Mouse (Mus musculus) C2C12 (cell line): ENCODE results near the gene Mgat2. TPM values are rescaled to one million over a fixed set of nuclear protein-coding genes. Genes with fewer than 3 reads are reported as not detected.

Experiments used
- H3K27me3 ChIP-seq: one replicate; pipeline ENCODE4 v1.6.1; 2011; ENCODE audit not compliant: control insufficient read depth, insufficient read depth, insufficient read length
- H3K36me3 ChIP-seq: one replicate; pipeline ENCODE4 v1.6.1; 2011; ENCODE audit not compliant: control insufficient read depth, insufficient read depth
- H3K4me3 ChIP-seq: one replicate; pipeline ENCODE4 v1.5.1; 2011; ENCODE audit warnings: mild to moderate bottlenecking, control low read depth; ENCODE audit not compliant: poor library complexity, insufficient read depth, severe bottlenecking
- H3K79me2 ChIP-seq: one replicate; pipeline ENCODE4 v1.6.1; 2011; ENCODE audit not compliant: control insufficient read depth, insufficient read depth
- H3K79me3 ChIP-seq: one replicate; pipeline ENCODE4 v1.6.1; 2011; ENCODE audit warnings: low read depth, control low read depth
- H3ac ChIP-seq: one replicate; pipeline ENCODE3; 2011; ENCODE audit warnings: low read depth; ENCODE audit not compliant: control insufficient read depth, insufficient read length
- CEBPB ChIP-seq: IDR thresholded peaks from one replicate; pipeline ENCODE4 v1.6.1; 2011; ENCODE audit warnings: low read depth, mild to moderate bottlenecking, control low read depth, moderate library complexity
- CTCF ChIP-seq: IDR thresholded peaks from one replicate; pipeline ENCODE4 v1.5.1; 2011; ENCODE audit not compliant: control insufficient read depth, insufficient read depth, insufficient read length
- FOSL1 ChIP-seq: IDR thresholded peaks from one replicate; pipeline ENCODE4 v1.8.0; 2011; ENCODE audit warnings: mild to moderate bottlenecking, low read length; ENCODE audit not compliant: poor library complexity, insufficient read depth, severe bottlenecking
- MAX ChIP-seq: IDR thresholded peaks from one replicate; pipeline ENCODE4 v1.6.1; 2011; ENCODE audit warnings: mild to moderate bottlenecking, control low read depth
- MYOD1 ChIP-seq: IDR thresholded peaks from one replicate; pipeline ENCODE4 v1.6.1; 2011; ENCODE audit warnings: low read depth; ENCODE audit not compliant: control insufficient read depth, insufficient read length
- MYOG ChIP-seq: IDR thresholded peaks from one replicate; pipeline ENCODE4 v1.6.1; 2011; ENCODE audit not compliant: control insufficient read depth, insufficient read length; ENCODE audit errors: extremely low read depth
- USF1 ChIP-seq: IDR thresholded peaks from one replicate; pipeline ENCODE4 v1.6.1; 2011; ENCODE audit warnings: low read depth, mild to moderate bottlenecking, control low read depth, moderate library complexity
- polyA plus RNA-seq: library from polyadenylated mRNA; unstranded; fragments of >200 nt; fragmentation: generic; extraction: Trizol; gene quantifications from one replicate; pipeline ENCODE4 v1.2.1, GENCODE M21; 2012; ENCODE audit warnings: missing spikeins

Mgat2 gene
- polyA plus RNA-seq, 1 experiment: 39.6 TPM

DNA sequence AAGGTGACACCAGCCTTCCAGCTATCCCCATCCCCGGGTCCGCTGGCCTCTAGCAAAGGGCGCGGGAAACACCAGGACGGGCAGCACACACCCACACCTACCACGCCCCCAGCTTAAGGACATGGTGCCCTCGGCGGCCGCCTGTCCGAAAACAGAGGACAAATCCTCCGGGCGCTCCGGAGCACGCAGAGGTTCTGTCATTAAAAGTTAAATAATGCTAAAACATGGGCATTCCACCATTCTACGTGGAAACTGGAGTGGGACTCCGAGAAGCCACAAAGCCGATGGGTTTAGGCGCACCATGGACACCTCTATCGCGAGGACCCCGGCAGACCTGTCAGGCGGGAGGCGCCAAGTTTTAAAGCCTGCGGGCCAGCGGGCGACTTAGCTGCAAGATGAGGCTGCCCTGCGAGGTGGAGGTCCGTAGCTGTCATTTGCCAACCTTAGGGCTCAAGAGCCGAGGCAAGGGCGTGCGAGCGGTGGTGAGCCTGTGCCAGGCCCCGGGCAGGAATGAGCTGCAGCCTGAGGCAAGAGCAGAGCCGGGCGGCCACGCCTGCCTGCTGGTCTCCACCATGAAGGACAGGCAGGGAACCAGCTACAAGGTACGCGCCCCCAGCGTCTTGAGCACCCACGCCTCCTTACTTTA is 15.4 kb upstream of the Mgat2 start, which contains the start of gene Lrr1:
Lrr1 (plus strand) TSS at position 354 of the 646 bp plus-strand sequence.
- H3K27me3 ChIP-seq: no peaks in the 10 kb centered on the region
- peak within 1 kb of the TSS; percentile 84 for H3K4me3 ChIP-seq
- H3K79me3 ChIP-seq: peaks cover 14% of the 10 kb centered on the region
- TF ChIP-seq MAX (peak; percentile 100), MYOG (no peak)
- H3K79me2 ChIP-seq: peaks cover 34% of the 10 kb centered on the region
- H3K36me3 ChIP-seq: peaks cover 13% of the 10 kb centered on the region
- peak within 1 kb of the TSS; percentile 89 for H3ac ChIP-seq

DNA sequence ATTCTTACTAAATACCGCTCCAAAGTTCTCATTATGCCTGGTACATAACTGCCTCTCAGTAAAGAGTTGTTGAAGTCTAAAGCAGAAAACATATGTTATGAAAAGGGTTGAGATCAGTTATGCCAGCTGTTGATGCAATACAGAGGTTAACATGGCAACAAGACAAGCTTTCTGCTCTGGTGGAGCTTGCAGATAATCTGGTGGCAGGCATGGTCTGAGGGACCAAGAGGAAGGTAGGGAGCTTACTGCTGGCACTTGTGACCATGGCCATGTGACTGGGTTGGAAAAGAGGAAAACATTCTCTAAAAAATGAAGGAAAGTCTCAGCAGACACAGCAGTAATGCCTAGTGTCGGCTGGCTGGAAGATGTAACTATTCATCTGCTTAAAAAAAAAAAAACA is 12.7 kb upstream of the Mgat2 start:
- no peak overlapping the region for H3ac ChIP-seq
- TF ChIP-seq FOSL1 (no peak), CTCF (no peak), MAX (no peak)
- peaks cover 38% of the 10 kb centered on the region for H3K36me3 ChIP-seq
- no peak overlapping the region for H3K4me3 ChIP-seq
- no peaks in the 10 kb centered on the region for H3K27me3 ChIP-seq
- peaks cover 34% of the 10 kb centered on the region for H3K79me2 ChIP-seq
- peaks cover 14% of the 10 kb centered on the region for H3K79me3 ChIP-seq

DNA sequence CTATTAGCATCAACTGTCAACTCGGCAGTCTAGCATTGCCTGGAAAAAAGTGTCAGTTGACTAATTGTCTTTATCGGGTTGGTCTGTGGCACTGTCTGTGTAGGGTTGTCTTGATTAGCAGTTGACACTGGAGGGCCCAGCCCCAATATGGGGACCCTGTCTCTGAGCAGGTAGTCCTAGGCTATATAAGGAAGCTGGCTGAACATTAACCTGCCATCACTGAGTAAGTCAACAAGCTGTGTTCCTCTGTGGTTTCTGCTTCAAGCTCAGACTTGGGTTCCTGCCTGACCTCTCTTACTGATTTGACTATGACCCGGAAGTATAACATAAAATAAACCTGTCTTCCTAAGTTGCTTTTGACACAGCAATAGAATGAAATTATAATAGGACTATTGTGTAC is 8.0 kb upstream of the Mgat2 start:
- no peak overlapping the region for H3K4me3 ChIP-seq
- no peak for TF ChIP-seq CTCF
- no peak for TF ChIP-seq FOSL1
- no peak for TF ChIP-seq USF1
- no peak for TF ChIP-seq CEBPB
- TF ChIP-seq MAX: no peak
- no peaks in the 10 kb centered on the region for H3K79me3 ChIP-seq
- no peak overlapping the region for H3ac ChIP-seq
- peaks cover 43% of the 10 kb centered on the region for H3K36me3 ChIP-seq
- H3K27me3 ChIP-seq: no peaks in the 10 kb centered on the region
- H3K79me2 ChIP-seq: peaks cover 11% of the 10 kb centered on the region

DNA sequence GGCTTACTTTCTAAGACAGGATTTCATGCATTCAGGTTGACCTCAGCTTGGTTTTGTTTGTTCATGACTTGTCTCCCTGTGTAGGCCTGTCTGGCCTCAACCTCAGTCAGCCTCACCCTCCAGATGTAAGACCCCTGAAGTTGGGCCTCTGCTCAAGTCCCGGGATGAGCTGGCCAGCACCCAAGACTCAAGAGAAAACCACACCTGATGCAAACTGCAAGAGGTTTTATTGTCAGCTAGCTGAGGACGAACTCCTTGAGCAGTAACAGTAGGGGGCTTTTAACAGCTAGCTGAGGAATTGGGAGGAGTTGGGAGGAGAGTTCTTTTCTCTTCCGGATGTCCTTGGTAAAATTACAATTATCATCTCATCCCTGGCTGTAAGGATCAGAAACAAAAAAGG is 6.4 kb upstream of the Mgat2 start:
- peaks cover 5% of the 10 kb centered on the region for H3K79me2 ChIP-seq
- H3K79me3 ChIP-seq: peaks cover 2% of the 10 kb centered on the region
- no peaks in the 10 kb centered on the region for H3K27me3 ChIP-seq
- no peak overlapping the region for H3ac ChIP-seq
- H3K36me3 ChIP-seq: peaks cover 56% of the 10 kb centered on the region
- no peak overlapping the region for H3K4me3 ChIP-seq
- TF ChIP-seq CEBPB: no peak
- no peak for TF ChIP-seq CTCF
- no peak for TF ChIP-seq FOSL1
- TF ChIP-seq MAX: no peak
- no peak for TF ChIP-seq USF1
- no peak for TF ChIP-seq MYOG
- no peak for TF ChIP-seq MYOD1

DNA sequence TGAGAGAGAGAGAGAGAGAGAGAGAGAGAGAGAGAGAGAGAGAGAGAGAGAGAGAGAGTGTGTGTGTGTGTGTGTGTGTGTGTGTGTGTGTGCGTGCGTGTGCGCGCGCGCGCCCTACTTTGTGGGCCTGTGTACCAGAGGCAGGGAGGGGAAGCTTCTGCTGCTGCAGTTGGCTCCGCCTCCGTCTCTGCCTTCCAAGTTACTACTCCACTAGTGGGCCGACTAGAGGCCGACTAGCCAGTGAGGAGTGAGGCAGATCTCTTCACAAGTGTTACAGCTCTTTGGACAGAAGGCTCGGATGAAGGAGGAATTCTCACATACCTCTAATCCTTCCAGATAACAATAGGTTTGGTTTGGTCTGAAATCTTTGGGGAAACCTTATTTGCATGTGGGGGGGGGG is 4.6 kb upstream of the Mgat2 start:
- Histone ChIP-seq H3K36me3 (peaks cover 39% of the 10 kb centered on the region), H3K79me2 (peaks cover 24% of the 10 kb centered on the region), H3ac (no peak overlapping the region), H3K4me3 (no peak overlapping the region), H3K79me3 (peaks cover 9% of the 10 kb centered on the region), H3K27me3 (no peaks in the 10 kb centered on the region)
- TF ChIP-seq FOSL1 (no peak), CTCF (no peak), USF1 (no peak), MYOG (no peak), MYOD1 (no peak), MAX (no peak), CEBPB (no peak)

DNA sequence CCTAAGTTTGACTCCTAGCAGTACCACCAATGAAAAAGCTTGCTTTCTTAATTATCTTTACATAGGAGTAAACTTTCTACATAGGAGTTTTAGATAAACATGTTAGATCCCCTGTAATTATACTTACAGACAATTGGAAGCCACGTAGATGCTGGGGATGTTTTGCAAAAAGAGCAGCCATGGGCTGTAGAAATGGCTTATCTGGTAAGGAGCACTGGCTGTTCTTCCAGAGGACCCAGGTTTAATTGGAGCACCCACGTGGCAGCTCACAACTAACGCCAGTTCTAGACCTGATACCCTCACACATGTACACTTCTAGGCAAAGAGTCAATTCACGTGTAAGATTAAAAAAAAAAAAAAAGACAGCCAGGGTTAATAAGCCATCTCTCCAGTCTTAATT is 2.2 kb upstream of the Mgat2 start:
- H3ac ChIP-seq: no peak overlapping the region
- no peak overlapping the region for H3K4me3 ChIP-seq
- H3K36me3 ChIP-seq: peaks cover 38% of the 10 kb centered on the region
- no peaks in the 10 kb centered on the region for H3K27me3 ChIP-seq
- H3K79me3 ChIP-seq: peaks cover 30% of the 10 kb centered on the region
- H3K79me2 ChIP-seq: peaks cover 48% of the 10 kb centered on the region
- TF ChIP-seq MYOG: no peak
- TF ChIP-seq MYOD1: no peak
- TF ChIP-seq MAX: no peak
- TF ChIP-seq CTCF: no peak
- TF ChIP-seq FOSL1: no peak
- TF ChIP-seq USF1: no peak
- TF ChIP-seq CEBPB: no peak
